Mouse (Mus musculus) small intestine, adult 2 months (tissue): ENCODE measurements around the gene Hoxd13. TPM values are rescaled to one million over a fixed set of nuclear protein-coding genes. Genes with fewer than 3 reads are reported as not detected.

Experiments used
- H3K27ac ChIP-seq: fragments of 200-500 bp; 2 replicates; pipeline ENCODE4 v1.5.1; 2012; ENCODE audit warnings: low read depth, low read length, control low read depth, inconsistent platforms; ENCODE audit not compliant: insufficient read depth
- H3K27me3 ChIP-seq: fragments of 200-500 bp; 2 replicates; pipeline ENCODE4 v1.6.1; 2012; ENCODE audit warnings: mild to moderate bottlenecking, moderate library complexity, low read length, inconsistent platforms; ENCODE audit not compliant: control insufficient read depth, insufficient read depth
- H3K36me3 ChIP-seq: fragments of 200-500 bp; 2 replicates; pipeline ENCODE4 v1.6.1; 2012; ENCODE audit warnings: mild to moderate bottlenecking, low read length, control low read depth, inconsistent platforms; ENCODE audit not compliant: control insufficient read depth, insufficient read depth
- H3K4me1 ChIP-seq: fragments of 200-500 bp; 2 replicates; pipeline ENCODE4 v1.6.1; 2012; ENCODE audit warnings: low read length, inconsistent platforms, mixed read lengths; ENCODE audit not compliant: control insufficient read depth, insufficient read depth, insufficient read length
- H3K4me3 ChIP-seq: fragments of 200-500 bp; 2 replicates; pipeline ENCODE4 v1.5.1; 2012; ENCODE audit warnings: low read depth, mild to moderate bottlenecking, control low read depth, inconsistent platforms, low read length, moderate library complexity
- CTCF ChIP-seq: fragments of 200-500 bp; IDR thresholded peaks from 2 replicates; pipeline ENCODE4 v1.5.1; 2012; ENCODE audit warnings: low read depth, mild to moderate bottlenecking, control low read depth, inconsistent platforms, low read length, moderate library complexity, mixed read lengths; ENCODE audit not compliant: insufficient replicate concordance, insufficient read length; ENCODE audit errors: extremely low read depth
- POLR2A ChIP-seq: fragments of 200-500 bp; IDR thresholded peaks from 2 replicates; pipeline ENCODE4 v1.6.1; 2012; ENCODE audit warnings: low read depth, mild to moderate bottlenecking, control low read depth, inconsistent platforms, low read length, moderate library complexity
- WGBS: fragments of 180-500 bp; shearing (Covaris S2); methylation state at CpG from one replicate; pipeline ENCODE4 v1.1.7; 2018; 5-methylcytosine and 5-hydroxymethylcytosine counted together
- polyA plus RNA-seq: library from polyadenylated mRNA; depleted of rRNA; stranded (reverse); fragments of >200 nt; gene quantifications from 2 replicates; pipeline ENCODE4 v1.2.3, GENCODE M21; 2012

The Hoxd13 gene
- polyA plus RNA-seq, 1 experiment = not detected

- Histone ChIP-seq H3K4me1 (no peaks in the 10 kb centered on the region; the same call in 1 of the 2 replicates), H3K4me3 (no peak overlapping the region), H3K36me3 (no peaks in the 10 kb centered on the region), H3K27ac (no peak overlapping the region), H3K27me3 (peaks cover 71% of the 10 kb centered on the region)
- WGBS = 4% methylated on average over 27 of the region's 27 CpGs
- TF ChIP-seq POLR2A (no peak), CTCF (no peak)
Observed at GRCm38 (mm10) chr2:74686988-74687697, 19.0 kb downstream of the Hoxd13 start.

GRCm38 (mm10) chr2:74687698-74688555 is 19.8 kb downstream of the Hoxd13 start:
- Histone ChIP-seq H3K4me1 (no peaks in the 10 kb centered on the region; the same call in 1 of the 2 replicates), H3K27me3 (peaks cover 71% of the 10 kb centered on the region), H3K4me3 (no peak overlapping the region), H3K27ac (no peak overlapping the region), H3K36me3 (no peaks in the 10 kb centered on the region)
- TF ChIP-seq POLR2A = no peak
- WGBS = 5% methylated on average over 31 of the region's 31 CpGs

- no peak overlapping the region for H3K4me3 ChIP-seq
- 9% methylated on average over 12 of the region's 12 CpGs for WGBS
- H3K27ac ChIP-seq = no peak overlapping the region
- no peaks in the 10 kb centered on the region; the same call in 1 of the 2 replicates for H3K4me1 ChIP-seq
- TF ChIP-seq POLR2A (no peak), CTCF (no peak)
- H3K36me3 ChIP-seq = no peaks in the 10 kb centered on the region
- H3K27me3 ChIP-seq = peaks cover 70% of the 10 kb centered on the region
Observed at GRCm38 (mm10) chr2:74688795-74689573, 20.9 kb downstream of the Hoxd13 start.

GRCm38 (mm10) chr2:74689574-74690337 is 21.6 kb downstream of the Hoxd13 start:
- Histone ChIP-seq H3K4me1 (no peaks in the 10 kb centered on the region; the same call in 1 of the 2 replicates), H3K27ac (no peak overlapping the region), H3K36me3 (no peaks in the 10 kb centered on the region), H3K27me3 (peaks cover 67% of the 10 kb centered on the region), H3K4me3 (no peak overlapping the region)
- no peak for TF ChIP-seq CTCF
- no peak for TF ChIP-seq POLR2A
- whole genome bisulfite sequencing = 5% methylated on average over 24 of the region's 24 CpGs

GRCm38 (mm10) chr2:74690338-74690716 is 22.2 kb downstream of the Hoxd13 start:
- Histone ChIP-seq H3K27ac (no peak overlapping the region), H3K4me3 (no peak overlapping the region), H3K36me3 (no peaks in the 10 kb centered on the region), H3K4me1 (no peaks in the 10 kb centered on the region; the same call in 1 of the 2 replicates), H3K27me3 (peaks cover 73% of the 10 kb centered on the region)
- 16% methylated on average over 8 of the region's 8 CpGs for WGBS
- no peak for TF ChIP-seq POLR2A
- no peak for TF ChIP-seq CTCF

- Histone ChIP-seq H3K4me3 (no peak within 1 kb of the TSS), H3K27ac (no peak within 1 kb of the TSS), H3K27me3 (peaks cover 82% of the 10 kb centered on the region), H3K4me1 (no peaks in the 10 kb centered on the region; the same call in 1 of the 2 replicates), H3K36me3 (no peaks in the 10 kb centered on the region)
- TF ChIP-seq CTCF (no peak), POLR2A (no peak)
- WGBS = 5% methylated on average over 56 of the region's 56 CpGs
Observed at GRCm38 (mm10) chr2:74691022-74691951, 23.2 kb downstream of the Hoxd13 start, which contains the start of gene Hoxd10. Gene Hoxd10, plus strand, starts transcription at chr2:74691924.
